Mouse (Mus musculus) heart, embryonic 16.5 days (tissue): Measurements from ENCODE around the gene Adra2a. TPM values are rescaled to one million over a fixed set of nuclear protein-coding genes. Genes with fewer than 3 reads are reported as not detected.

Experiments
- ATAC-seq: fragments of 200-750 bp; cut with Nextera tagmentation; replicated peaks from 2 replicates; pipeline ENCODE4 v1.8.0; 2017; ENCODE audit warnings: moderate number of reproducible peaks; ENCODE audit not compliant: insufficient read depth, low FRiP score; ENCODE audit errors: extremely low read depth
- H3K27ac ChIP-seq: fragments of 300-500 bp; sonication (generic); 2 replicates; pipeline ENCODE4 v1.5.1; 2014; ENCODE audit warnings: mild to moderate bottlenecking, low read length, control low read depth, moderate library complexity
- H3K27me3 ChIP-seq: fragments of 300-500 bp; sonication (generic); 2 replicates; pipeline ENCODE4 v1.6.1; 2014; ENCODE audit warnings: low read length, mixed read lengths; ENCODE audit not compliant: control insufficient read depth, insufficient read depth
- H3K36me3 ChIP-seq: fragments of 300-500 bp; sonication (generic); 2 replicates; pipeline ENCODE4 v1.6.1; 2014; ENCODE audit not compliant: control insufficient read depth, insufficient read depth
- H3K4me1 ChIP-seq: fragments of 300-500 bp; sonication (generic); 2 replicates; pipeline ENCODE4 v1.6.1; 2014; ENCODE audit warnings: low read length, mixed read lengths; ENCODE audit not compliant: control insufficient read depth, insufficient read depth
- H3K4me2 ChIP-seq: fragments of 300-500 bp; sonication (generic); 2 replicates; pipeline ENCODE4 v1.6.1; 2014; ENCODE audit warnings: low read depth, mild to moderate bottlenecking, control low read depth, low read length
- H3K4me3 ChIP-seq: fragments of 300-500 bp; sonication (generic); 2 replicates; pipeline ENCODE4 v1.5.1; 2014; ENCODE audit warnings: mild to moderate bottlenecking, control low read depth, low read length
- H3K9ac ChIP-seq: fragments of 300-500 bp; sonication (generic); 2 replicates; pipeline ENCODE4 v1.6.1; 2014; ENCODE audit warnings: low read length, control low read depth
- H3K9me3 ChIP-seq: fragments of 300-500 bp; sonication (generic); replicated peaks from 2 replicates; pipeline ENCODE4 v1.6.1; 2016; ENCODE audit warnings: low read length; ENCODE audit not compliant: control insufficient read depth
- WGBS: fragments of 180-500 bp; shearing (Covaris S2); extraction: QIAGEN DNeasy Blood & Tissue Kit; methylation state at CpG from one replicate; pipeline ENCODE4 v1.1.7; 2014; 5-methylcytosine and 5-hydroxymethylcytosine counted together
- polyA plus RNA-seq: library from polyadenylated mRNA; unstranded; fragments of >200 nt; fragmentation: Nextera tagmentation; extraction: Ambion mirVana; gene quantifications from 2 replicates; pipeline ENCODE4 v1.2.1, GENCODE M21; 2015

Adra2a gene
- polyA plus RNA-seq: 0.06 and 0.11 TPM in 2 replicates

GRCm38 (mm10) chr19:54043851-54044250 is at the start of gene Adra2a:
TSS of gene Adra2a (plus strand) at chr19:54044151.
- Histone ChIP-seq H3K27ac (no peak within 1 kb of the TSS), H3K4me3 (peak within 1 kb of the TSS; percentile 59), H3K36me3 (no peaks in the 10 kb centered on the region), H3K9me3 (no peaks in the 10 kb centered on the region), H3K4me1 (peaks cover 28% of the 10 kb centered on the region), H3K27me3 (peaks cover 42% of the 10 kb centered on the region), H3K4me2 (peak within 1 kb of the TSS; percentile 93), H3K9ac (peak within 1 kb of the TSS; percentile 54)
- no peak for ATAC-seq
- 67% methylated on average over 5 of the region's 5 CpGs for WGBS

- WGBS: 93% methylated on average over 1 of the region's 1 CpGs
Measured at GRCm38 (mm10) chr19:53994276-53994675, 49.7 kb upstream of the Adra2a start.

GRCm38 (mm10) chr19:54010973-54011372 is 33.0 kb upstream of the Adra2a start:
- no peaks in the 10 kb centered on the region for H3K27me3 ChIP-seq
- H3K4me2 ChIP-seq: no peak overlapping the region
- H3K4me1 ChIP-seq: no peaks in the 10 kb centered on the region
- WGBS: 76% methylated on average over 4 of the region's 4 CpGs
- ATAC-seq: no peak
- peaks cover 3% of the 10 kb centered on the region; the same call in 1 of the 2 replicates for H3K36me3 ChIP-seq
- no peak overlapping the region for H3K9ac ChIP-seq
- H3K27ac ChIP-seq: no peak overlapping the region
- H3K4me3 ChIP-seq: no peak overlapping the region
- H3K9me3 ChIP-seq: no peaks in the 10 kb centered on the region

More at GRCm38 (mm10) chr19:53994276-53994675, 49.7 kb upstream of the Adra2a start:
- H3K9me3 ChIP-seq: no peaks in the 10 kb centered on the region
- no peak overlapping the region for H3K27ac ChIP-seq
- no peaks in the 10 kb centered on the region for H3K27me3 ChIP-seq
- no peak overlapping the region for H3K4me2 ChIP-seq
- no peak for ATAC-seq
- no peak overlapping the region for H3K4me3 ChIP-seq
- H3K4me1 ChIP-seq: no peaks in the 10 kb centered on the region
- no peak overlapping the region for H3K9ac ChIP-seq
- no peaks in the 10 kb centered on the region for H3K36me3 ChIP-seq

- Histone ChIP-seq H3K9me3 (no peaks in the 10 kb centered on the region), H3K4me3 (no peak overlapping the region), H3K27ac (no peak overlapping the region), H3K4me1 (no peaks in the 10 kb centered on the region), H3K4me2 (no peak overlapping the region), H3K9ac (no peak overlapping the region), H3K27me3 (no peaks in the 10 kb centered on the region), H3K36me3 (peaks cover 3% of the 10 kb centered on the region; the same call in 1 of the 2 replicates)
- ATAC-seq: no peak
- WGBS: 88% methylated on average over 5 of the region's 5 CpGs
Measured at GRCm38 (mm10) chr19:54014999-54015398, 29.0 kb upstream of the Adra2a start.

- H3K36me3 ChIP-seq: peaks cover 3% of the 10 kb centered on the region; the same call in 1 of the 2 replicates
- H3K9me3 ChIP-seq: no peaks in the 10 kb centered on the region
- WGBS: 91% methylated on average over 5 of the region's 5 CpGs
- ATAC-seq: no peak
- H3K4me3 ChIP-seq: no peak overlapping the region
- H3K9ac ChIP-seq: no peak overlapping the region
- no peak overlapping the region for H3K4me2 ChIP-seq
- H3K27ac ChIP-seq: no peak overlapping the region
- no peaks in the 10 kb centered on the region for H3K27me3 ChIP-seq
- H3K4me1 ChIP-seq: no peaks in the 10 kb centered on the region
Measured at GRCm38 (mm10) chr19:54015503-54015902, 28.4 kb upstream of the Adra2a start.

- Histone ChIP-seq H3K27me3 (no peaks in the 10 kb centered on the region), H3K4me1 (peaks cover 3% of the 10 kb centered on the region; the same call in 1 of the 2 replicates), H3K36me3 (peaks cover 16% of the 10 kb centered on the region), H3K9me3 (no peaks in the 10 kb centered on the region), H3K9ac (no peak overlapping the region), H3K4me3 (no peak overlapping the region), H3K4me2 (no peak overlapping the region), H3K27ac (no peak overlapping the region)
- 92% methylated on average over 6 of the region's 6 CpGs for WGBS
- no peak for ATAC-seq
Measured at GRCm38 (mm10) chr19:54035100-54035499, 8.9 kb upstream of the Adra2a start.

GRCm38 (mm10) chr19:54039441-54039840 is 4.5 kb upstream of the Adra2a start:
- Histone ChIP-seq H3K9ac (no peak overlapping the region), H3K27me3 (peaks cover 4% of the 10 kb centered on the region; the same call in 1 of the 2 replicates), H3K27ac (no peak overlapping the region), H3K9me3 (no peaks in the 10 kb centered on the region), H3K36me3 (peaks cover 7% of the 10 kb centered on the region), H3K4me1 (peaks cover 4% of the 10 kb centered on the region; the same call in 1 of the 2 replicates), H3K4me2 (no peak overlapping the region), H3K4me3 (no peak overlapping the region)
- WGBS: 78% methylated on average over 7 of the region's 7 CpGs
- no peak for ATAC-seq

- no peak overlapping the region for H3K4me3 ChIP-seq
- peaks cover 10% of the 10 kb centered on the region for H3K27me3 ChIP-seq
- H3K9me3 ChIP-seq: no peaks in the 10 kb centered on the region
- H3K9ac ChIP-seq: no peak overlapping the region
- 44% methylated on average over 4 of the region's 4 CpGs for WGBS
- no peak for ATAC-seq
- no peak overlapping the region for H3K4me2 ChIP-seq
- peaks cover 7% of the 10 kb centered on the region for H3K4me1 ChIP-seq
- peaks cover 7% of the 10 kb centered on the region for H3K36me3 ChIP-seq
- no peak overlapping the region for H3K27ac ChIP-seq
Measured at GRCm38 (mm10) chr19:54040356-54041028, 3.5 kb upstream of the Adra2a start.

- no peak overlapping the region for H3K4me3 ChIP-seq
- ATAC-seq: no peak
- no peak overlapping the region for H3K4me2 ChIP-seq
- peaks cover 15% of the 10 kb centered on the region for H3K27me3 ChIP-seq
- H3K27ac ChIP-seq: no peak overlapping the region
- H3K9me3 ChIP-seq: no peaks in the 10 kb centered on the region
- H3K9ac ChIP-seq: no peak overlapping the region
- WGBS: 23% methylated on average over 5 of the region's 5 CpGs
- peaks cover 12% of the 10 kb centered on the region for H3K4me1 ChIP-seq
- peaks cover 5% of the 10 kb centered on the region for H3K36me3 ChIP-seq
Measured at GRCm38 (mm10) chr19:54041029-54041367, 3.0 kb upstream of the Adra2a start.
